Mouse (Mus musculus): ENCODE data around the gene Cd5.

DNA sequence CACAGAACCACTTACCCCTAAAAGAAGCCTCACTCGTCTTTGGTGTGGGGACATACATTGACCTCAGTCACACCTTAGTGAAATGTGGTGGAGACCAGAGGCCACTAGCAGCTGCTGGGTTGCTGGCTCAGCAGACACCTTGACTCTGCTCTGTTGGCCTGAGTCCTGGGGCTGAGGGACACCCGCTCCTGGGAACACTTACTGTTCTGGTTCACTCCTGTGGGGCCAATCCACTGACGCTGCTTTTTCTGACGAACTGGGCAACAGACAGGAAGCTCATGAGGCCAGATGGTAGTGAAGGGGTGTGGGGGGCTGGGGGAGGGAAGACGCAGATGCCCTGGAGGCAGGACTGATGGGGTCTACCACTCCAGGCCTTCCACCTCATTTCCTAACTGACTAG, 17.7 kb downstream of the Cd5 start:
- TF ChIP-seq CTCF (IDR thresholded peaks at IDR 0.05; ENCODE audit: low read depth, low read length) = no peak
- TF ChIP-seq EP300 (IDR thresholded peaks at IDR 0.05; ENCODE audit: insufficient read depth, low read depth, low read length) = no peak

All from ES-Bruce4 (cell line).